Mouse (Mus musculus) adipocyte (in vitro differentiated cells): Measurements from ENCODE around the gene Ptpn1.

Experiments used
- DNase-seq: peaks from one replicate; pipeline ENCODE4 v3.0.0-alpha.2; 2016; ENCODE audit warnings: low spot score

Gene Ptpn1

DNA sequence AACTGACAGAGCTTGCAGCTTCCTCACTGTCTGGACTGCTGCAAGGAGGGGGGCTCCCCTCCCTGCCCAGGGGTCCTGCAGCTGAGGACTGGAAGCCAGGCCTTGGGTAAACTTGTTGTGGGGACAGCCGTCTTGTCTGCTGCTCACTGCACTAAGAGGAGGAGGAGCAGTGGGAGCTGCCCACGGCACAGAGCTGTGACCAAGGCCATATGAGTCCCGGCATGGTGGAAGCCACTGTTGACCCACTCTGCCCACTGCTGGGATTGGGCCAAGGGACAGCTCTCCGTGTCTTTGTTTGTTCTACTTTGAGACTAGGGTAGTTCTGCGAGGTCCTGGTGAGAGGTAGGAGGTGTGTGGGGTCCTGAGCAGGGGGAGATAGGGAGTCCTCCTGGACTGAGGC lies 40.3 kb downstream of the Ptpn1 start:
- no peak for DNase-seq

- no peak for DNase-seq
Measured at GRCm38 (mm10) chr2:167972809-167973208, 41.0 kb downstream of the Ptpn1 start.

DNA sequence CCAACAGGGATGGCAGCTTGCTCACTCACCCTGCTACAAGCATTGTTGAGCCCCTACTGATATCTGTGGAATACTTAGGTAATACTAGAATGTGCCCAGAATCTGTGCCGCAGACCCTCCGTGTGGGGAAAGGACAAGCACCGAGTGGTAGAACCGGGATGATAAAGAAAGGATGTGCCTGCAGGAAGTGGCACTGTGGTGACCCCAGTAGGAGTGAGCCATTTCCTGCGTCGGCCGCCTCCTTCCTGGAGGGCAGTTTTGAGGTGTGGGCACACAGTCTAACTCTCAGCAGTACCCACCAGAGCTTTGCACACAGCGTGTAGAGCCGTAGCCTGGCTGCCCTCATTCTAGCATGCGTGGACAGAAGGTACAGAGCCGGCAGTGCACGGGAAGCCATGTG lies 43.9 kb downstream of the Ptpn1 start:
- no peak for DNase-seq

DNA sequence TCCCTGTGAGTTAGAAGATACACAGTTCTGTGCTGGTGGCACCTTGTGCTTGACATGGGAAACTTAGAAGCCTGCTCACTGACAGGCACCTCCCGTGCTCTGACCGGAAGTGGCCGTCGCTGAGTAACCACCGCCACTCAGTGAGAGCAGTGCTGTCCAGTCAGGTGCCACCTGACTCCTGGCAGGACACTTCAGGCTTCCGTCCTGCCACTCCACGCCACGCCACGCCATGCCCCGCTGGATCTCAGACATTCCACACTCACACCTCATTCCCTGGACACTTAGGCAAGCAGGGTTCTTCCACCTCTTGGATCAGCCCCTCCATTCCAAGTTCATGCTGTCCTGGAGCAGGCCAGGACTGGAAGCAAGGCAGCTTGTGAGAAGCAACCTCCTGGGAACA lies 46.4 kb downstream of the Ptpn1 start:
- peak; percentile 12 for DNase-seq

GRCm38 (mm10) chr2:167980391-167980790 lies 48.5 kb downstream of the Ptpn1 start:
- DNase-seq: no peak

DNA sequence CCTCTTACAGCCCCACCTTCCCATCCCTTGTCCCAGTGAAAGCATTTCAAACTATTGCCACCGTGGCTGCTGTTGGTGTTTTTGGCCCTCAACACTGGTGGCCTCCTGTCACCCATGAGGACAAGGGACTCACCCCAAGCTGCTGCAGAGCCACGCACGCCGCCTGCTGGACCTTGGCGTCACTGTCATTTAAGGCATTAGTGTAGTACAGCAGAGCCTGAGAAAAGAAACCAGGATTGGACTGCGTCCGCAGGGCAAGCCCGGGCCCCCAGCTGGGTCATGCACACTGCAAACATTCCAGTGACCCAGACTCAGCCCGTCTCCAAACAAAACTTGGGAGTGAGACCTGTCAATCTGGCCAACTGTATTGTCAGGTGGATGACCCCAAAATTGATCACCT lies 50.8 kb downstream of the Ptpn1 start:
- no peak for DNase-seq

GRCm38 (mm10) chr2:167984371-167984770 lies 52.5 kb downstream of the Ptpn1 start:
- no peak for DNase-seq

DNA sequence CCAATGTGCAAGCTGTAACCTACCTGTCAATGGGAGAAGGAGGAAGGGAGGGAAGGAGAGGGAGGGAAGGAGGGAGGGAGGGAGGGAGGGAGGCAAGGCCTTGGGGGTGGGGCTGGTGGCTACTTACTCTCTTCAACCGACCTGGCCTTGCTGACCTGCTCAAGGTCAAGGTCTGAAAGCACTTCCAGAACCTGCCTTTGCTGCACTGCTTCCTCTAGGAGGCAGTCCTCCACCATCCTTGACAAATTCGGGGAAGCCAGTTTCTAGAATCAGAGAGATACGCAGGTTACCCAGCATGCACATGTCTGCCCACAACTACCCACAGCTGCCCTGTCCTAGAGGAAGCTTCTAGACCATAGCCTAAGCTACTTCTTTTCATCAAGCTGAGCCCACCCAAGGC lies 53.1 kb downstream of the Ptpn1 start:
- no peak for DNase-seq

- DNase-seq: no peak
Measured at GRCm38 (mm10) chr2:167986762-167987161, 54.9 kb downstream of the Ptpn1 start.

- no peak for DNase-seq
Measured at GRCm38 (mm10) chr2:167987640-167988039, 55.8 kb downstream of the Ptpn1 start.

GRCm38 (mm10) chr2:167989310-167989709 lies 57.5 kb downstream of the Ptpn1 start:
- DNase-seq: no peak

GRCm38 (mm10) chr2:167993260-167993659 lies 61.4 kb downstream of the Ptpn1 start:
- no peak for DNase-seq

- no peak for DNase-seq
Measured at GRCm38 (mm10) chr2:167995870-167996635, 64.2 kb downstream of the Ptpn1 start.

DNA sequence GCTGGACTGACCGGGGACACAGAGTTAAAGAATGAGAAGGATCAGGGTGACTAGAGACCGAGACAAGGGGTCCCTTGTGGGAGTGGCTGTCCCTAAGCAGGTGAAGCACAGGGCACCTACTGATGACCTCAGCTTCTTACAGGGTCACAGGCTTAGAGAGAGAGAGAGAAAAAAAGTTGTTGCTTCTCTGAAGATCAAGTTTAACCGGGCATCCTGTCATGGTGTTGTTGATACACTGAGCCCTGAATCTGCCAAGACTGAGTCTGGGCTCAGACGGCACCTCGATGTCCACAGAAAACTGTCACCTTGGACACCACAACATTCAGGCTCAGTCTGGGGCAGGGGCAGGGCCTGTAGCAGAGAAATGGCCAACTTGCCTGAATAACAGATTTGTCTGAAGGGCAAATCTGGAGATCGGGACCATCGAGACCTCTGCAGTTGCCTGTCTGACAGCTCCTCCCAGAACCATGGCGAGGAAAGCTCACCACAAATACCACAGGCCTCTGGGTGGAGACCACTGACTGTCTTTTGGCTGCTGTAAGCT lies 64.9 kb downstream of the Ptpn1 start:
- no peak for DNase-seq

DNA sequence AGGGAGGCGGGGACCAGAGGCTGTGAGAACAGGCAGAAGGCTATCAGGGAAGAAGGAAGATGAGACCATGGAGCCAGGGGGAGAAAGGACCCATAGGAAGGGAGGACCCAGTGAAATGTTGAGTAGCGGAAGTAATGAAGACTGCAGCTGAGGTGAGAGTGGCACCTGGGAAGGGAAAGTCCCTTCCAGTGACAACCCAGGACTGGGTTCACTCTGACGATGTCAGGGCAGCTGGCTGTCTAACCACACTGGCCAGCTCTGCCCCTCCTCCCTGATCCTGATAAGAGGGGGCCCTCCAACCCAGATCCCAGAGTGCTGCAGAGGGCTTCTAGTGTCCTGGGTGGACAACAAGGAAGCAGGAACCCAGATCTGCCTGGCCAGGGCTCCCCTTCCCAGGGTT lies 65.7 kb downstream of the Ptpn1 start:
- no peak for DNase-seq

DNA sequence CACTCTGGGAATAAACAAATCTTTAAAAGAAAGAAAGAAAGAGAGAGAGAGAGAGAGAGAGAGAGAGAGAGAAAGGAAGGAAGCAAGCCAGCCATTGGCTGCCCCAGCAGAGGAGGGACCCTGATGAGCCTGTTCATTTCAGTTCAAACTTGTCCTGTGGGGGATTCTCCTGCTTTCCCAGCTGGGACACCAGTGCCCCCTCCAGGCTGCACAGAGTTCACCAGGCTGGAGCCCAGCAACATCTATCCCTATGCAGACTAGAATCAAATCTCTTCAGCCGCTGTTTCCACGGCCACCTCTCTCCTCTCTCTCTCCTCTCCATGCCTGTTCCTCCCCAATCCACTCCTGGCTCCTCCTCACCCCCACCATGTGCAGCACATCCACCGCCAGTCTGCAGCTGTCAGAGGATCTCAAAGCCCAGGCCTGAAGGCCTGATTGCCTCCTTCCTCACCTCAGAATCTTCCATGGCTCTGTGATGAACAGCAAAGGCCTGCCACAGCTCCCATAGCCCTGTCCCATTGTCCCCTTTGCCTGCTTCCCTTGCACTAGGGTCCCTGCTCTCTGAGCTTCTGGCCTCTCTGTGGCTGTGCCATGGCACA lies 67.4 kb downstream of the Ptpn1 start:
- DNase-seq: no peak

DNA sequence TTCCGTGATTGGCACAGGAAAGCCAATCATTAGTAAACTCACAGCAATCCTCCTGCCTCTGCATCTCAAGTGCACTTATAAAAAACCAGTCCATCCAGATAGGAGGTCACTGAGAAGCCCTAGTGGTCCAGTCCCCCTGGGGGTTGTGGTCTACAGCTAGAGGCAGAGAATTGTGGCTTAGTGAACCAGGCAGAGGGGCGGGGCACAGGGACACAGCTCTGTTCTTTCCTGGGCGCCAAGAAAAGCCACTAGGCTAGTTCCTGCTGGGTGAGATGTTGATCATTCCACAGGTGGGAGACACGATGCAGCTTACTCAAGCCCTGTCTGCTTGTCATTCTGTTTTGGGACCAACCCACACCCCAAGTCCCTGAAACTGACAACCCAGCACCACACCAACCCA lies 70.3 kb downstream of the Ptpn1 start:
- no peak for DNase-seq

DNA sequence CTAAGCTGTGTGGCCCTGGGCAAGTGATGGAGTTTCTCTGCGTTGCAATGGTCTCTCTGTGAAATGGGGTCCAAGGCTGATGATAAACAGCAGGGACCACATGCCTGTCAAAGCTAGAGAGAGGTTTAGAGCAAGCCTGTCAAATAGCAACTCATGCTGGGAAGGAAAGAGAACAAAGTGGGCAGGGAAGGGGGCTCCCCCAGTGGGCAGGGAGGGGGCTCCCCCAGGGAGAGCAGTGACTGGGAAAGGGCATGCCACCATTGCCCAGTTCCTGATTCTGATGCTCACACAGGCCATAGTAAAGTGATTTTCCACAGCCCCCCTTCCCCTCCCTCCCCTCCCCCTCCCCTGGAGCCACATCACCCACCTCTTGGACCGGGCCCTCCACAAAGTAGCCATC lies 71.0 kb downstream of the Ptpn1 start:
- DNase-seq: no peak

GRCm38 (mm10) chr2:168003431-168003830 lies 71.6 kb downstream of the Ptpn1 start:
- DNase-seq: no peak

DNA sequence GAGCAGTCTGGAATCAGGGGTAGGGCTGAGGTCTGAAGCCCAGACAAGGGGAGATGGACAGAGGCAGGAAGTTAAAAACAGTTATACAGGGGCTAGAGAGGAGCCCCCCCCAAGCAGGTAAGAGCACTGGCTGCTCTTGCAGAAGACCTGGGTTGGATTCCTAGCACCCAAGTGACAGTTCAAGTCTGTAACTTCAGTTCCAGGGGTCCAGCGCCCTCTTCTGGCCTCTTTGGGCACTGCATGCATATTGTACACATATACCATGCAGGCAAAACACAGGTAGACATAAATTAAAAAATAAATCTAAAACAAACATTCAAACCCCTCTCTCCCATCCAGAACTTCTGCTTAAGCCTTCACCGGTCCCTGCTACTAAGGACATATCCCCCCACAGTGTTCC lies 72.5 kb downstream of the Ptpn1 start:
- DNase-seq: no peak

GRCm38 (mm10) chr2:168005005-168005404 lies 73.1 kb downstream of the Ptpn1 start:
- no peak for DNase-seq

DNA sequence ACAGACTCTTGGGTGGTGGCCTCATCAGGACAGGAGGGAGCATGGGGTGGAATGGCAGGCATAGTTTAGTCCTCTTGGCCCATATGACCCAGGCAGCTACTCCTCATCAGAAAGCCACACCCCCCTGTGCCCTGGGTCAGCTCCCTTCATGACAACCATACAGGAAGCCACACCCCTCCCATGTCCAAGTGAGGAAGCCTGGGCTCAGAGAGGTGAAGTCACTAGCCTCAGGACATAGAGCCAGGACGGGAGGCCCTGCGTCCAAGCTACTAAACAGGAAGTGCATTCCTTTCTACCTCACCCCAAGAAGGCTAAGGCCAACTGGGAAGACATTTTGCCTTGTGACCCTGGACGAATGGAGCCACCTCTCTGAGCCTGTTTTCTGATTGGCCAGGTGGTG lies 73.8 kb downstream of the Ptpn1 start:
- peak; percentile 30 for DNase-seq

GRCm38 (mm10) chr2:168006489-168006888 lies 74.6 kb downstream of the Ptpn1 start:
- no peak for DNase-seq

GRCm38 (mm10) chr2:168008132-168008531 lies 76.3 kb downstream of the Ptpn1 start:
- no peak for DNase-seq
